Mouse (Mus musculus) kidney, embryonic 14.5 days (tissue): ENCODE data around the gene Slc39a13. TPM values are rescaled to one million over a fixed set of nuclear protein-coding genes. Genes with fewer than 3 reads are reported as not detected.

ENCODE experiments used
- ATAC-seq: fragments of 200-750 bp; cut with Nextera tagmentation; 2 replicates; pipeline ENCODE4 v1.8.0; 2017; ENCODE audit warnings: moderate number of reproducible peaks, mild to moderate bottlenecking, moderate TSS enrichment, moderate library complexity; ENCODE audit not compliant: low FRiP score, low TSS enrichment
- H3K27ac ChIP-seq: fragments of 300-500 bp; sonication (generic); 2 replicates; pipeline ENCODE4 v1.5.1; 2014; ENCODE audit warnings: low read depth, mild to moderate bottlenecking, low read length, moderate library complexity, mixed read lengths
- H3K27me3 ChIP-seq: fragments of 300-500 bp; sonication (generic); 2 replicates; pipeline ENCODE4 v1.6.1; 2014; ENCODE audit warnings: mild to moderate bottlenecking, low read length; ENCODE audit not compliant: control insufficient read depth, insufficient read depth
- H3K36me3 ChIP-seq: fragments of 300-500 bp; sonication (generic); 2 replicates; pipeline ENCODE4 v1.6.1; 2014; ENCODE audit warnings: low read length, mixed read lengths; ENCODE audit not compliant: control insufficient read depth, insufficient read depth
- H3K4me1 ChIP-seq: fragments of 300-500 bp; sonication (generic); 2 replicates; pipeline ENCODE4 v1.6.1; 2014; ENCODE audit warnings: low read length, mixed read lengths; ENCODE audit not compliant: control insufficient read depth, insufficient read depth
- H3K4me2 ChIP-seq: fragments of 300-500 bp; sonication (generic); replicated peaks from 2 replicates; pipeline ENCODE4 v1.6.1; 2014; ENCODE audit warnings: low read depth, mild to moderate bottlenecking, low read length
- H3K4me3 ChIP-seq: fragments of 300-500 bp; sonication (generic); 2 replicates; pipeline ENCODE4 v1.5.1; 2014; ENCODE audit warnings: mild to moderate bottlenecking, low read length
- H3K9ac ChIP-seq: fragments of 300-500 bp; sonication (generic); 2 replicates; pipeline ENCODE4 v1.6.1; 2014; ENCODE audit warnings: low read depth, mild to moderate bottlenecking, low read length, moderate library complexity
- H3K9me3 ChIP-seq: fragments of 300-500 bp; sonication (generic); 2 replicates; pipeline ENCODE4 v1.6.1; 2016; ENCODE audit warnings: low read length; ENCODE audit not compliant: control insufficient read depth
- WGBS: fragments of 180-500 bp; shearing (Covaris S2); extraction: QIAGEN DNeasy Blood & Tissue Kit; methylation state at CpG from one replicate; pipeline ENCODE4 v1.1.7; 2014; 5-methylcytosine and 5-hydroxymethylcytosine counted together
- polyA plus RNA-seq: library from polyadenylated mRNA; unstranded; fragments of >200 nt; fragmentation: Nextera tagmentation; extraction: Ambion mirVana; gene quantifications from 2 replicates; pipeline ENCODE4 v1.2.1, GENCODE M21; 2014

Gene Slc39a13
- polyA plus RNA-seq, 1 experiment from 2014 or later, result 31.1 TPM

GRCm38 (mm10) chr2:91072092-91072491, 1.9 kb upstream of the Slc39a13 start:
- 27% methylated on average over 1 of the region's 1 CpGs for WGBS
- Histone ChIP-seq H3K27ac (no peak overlapping the region), H3K9me3 (no peaks in the 10 kb centered on the region), H3K4me3 (no peak overlapping the region), H3K4me1 (peaks cover 7% of the 10 kb centered on the region; the same call in 1 of the 2 replicates), H3K4me2 (no peak overlapping the region), H3K9ac (no peak overlapping the region), H3K27me3 (no peaks in the 10 kb centered on the region), H3K36me3 (0 out of 2 replicates have a peak, but pooled peaks cover 2% of the 10 kb centered on the region)
- ATAC-seq, result no peak

DNA sequence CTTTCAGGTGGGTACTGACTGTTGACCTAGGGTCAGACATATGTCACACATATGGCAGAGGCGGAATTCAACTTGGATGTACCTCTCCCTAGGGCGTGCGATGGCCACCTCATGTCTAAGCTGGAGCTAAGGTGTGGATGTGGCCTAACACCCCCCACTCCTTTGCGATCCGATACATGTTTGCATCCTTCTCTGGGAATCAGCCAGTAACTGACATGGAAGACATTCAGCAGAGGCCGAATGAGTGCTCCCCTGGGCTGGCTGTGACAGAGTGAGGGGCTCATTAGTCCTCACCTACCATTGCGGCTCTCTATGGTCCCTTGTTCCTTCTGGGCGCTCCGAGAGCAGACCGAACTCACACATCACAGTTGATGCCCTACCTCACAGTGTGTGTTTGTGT, 842 bp upstream of the Slc39a13 start:
- 89% methylated on average over 10 of the region's 10 CpGs for WGBS
- Histone ChIP-seq H3K9ac (peak overlapping the region; percentile 69; the same call in 1 of the 2 replicates), H3K27ac (peak overlapping the region; percentile 79; the same call in 1 of the 2 replicates), H3K36me3 (peaks cover 7% of the 10 kb centered on the region; the same call in 1 of the 2 replicates), H3K4me2 (peak overlapping the region; percentile 72), H3K27me3 (no peaks in the 10 kb centered on the region), H3K9me3 (no peaks in the 10 kb centered on the region), H3K4me3 (peak overlapping the region; percentile 67; the same call in 1 of the 2 replicates), H3K4me1 (peaks cover 7% of the 10 kb centered on the region; the same call in 1 of the 2 replicates)
- no peak for ATAC-seq

DNA sequence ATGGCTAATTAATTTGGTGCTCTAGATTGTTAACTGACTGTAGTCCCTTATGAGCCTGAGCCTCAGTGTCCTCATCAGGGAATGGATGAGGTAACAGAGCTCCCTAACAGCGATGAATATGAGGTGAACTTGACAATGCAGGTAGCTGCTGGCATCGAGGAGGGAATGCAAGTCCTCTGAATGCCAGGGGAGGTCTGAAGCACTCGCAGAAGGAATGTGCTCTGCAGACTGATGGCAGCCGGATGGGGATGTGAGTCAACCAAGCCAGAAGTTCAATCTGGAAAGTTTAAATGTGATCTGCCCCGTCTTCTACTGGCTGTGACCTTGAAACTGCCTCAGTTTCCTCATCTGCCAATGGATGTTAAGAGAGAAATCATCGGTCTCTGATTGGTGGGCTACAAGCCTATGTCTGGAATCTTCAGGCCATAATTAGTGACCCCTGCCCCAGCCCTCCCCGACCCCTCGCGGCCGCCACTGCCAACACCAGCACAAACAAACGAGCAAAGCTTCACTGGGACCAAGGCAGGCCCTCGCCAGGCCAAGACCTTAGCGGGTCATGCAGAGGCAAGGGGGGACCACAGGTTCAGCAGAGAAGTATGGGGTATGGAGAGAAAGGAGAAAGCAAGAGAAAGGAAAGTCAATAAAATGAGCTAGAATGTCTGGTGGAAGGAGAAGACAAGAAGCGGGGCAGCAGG, 764 bp downstream of the Slc39a13 start:
- Histone ChIP-seq H3K27ac (peak overlapping the region; percentile 79), H3K9me3 (no peaks in the 10 kb centered on the region), H3K4me3 (peak overlapping the region; percentile 67), H3K27me3 (no peaks in the 10 kb centered on the region), H3K4me2 (peak overlapping the region; percentile 72), H3K9ac (peak overlapping the region; percentile 69), H3K4me1 (peaks cover 7% of the 10 kb centered on the region; the same call in 1 of the 2 replicates), H3K36me3 (peaks cover 8% of the 10 kb centered on the region; the same call in 1 of the 2 replicates)
- ATAC-seq, result peak; percentile 5; the same call in 1 of the 2 replicates
- WGBS, result 6% methylated on average over 14 of the region's 14 CpGs

DNA sequence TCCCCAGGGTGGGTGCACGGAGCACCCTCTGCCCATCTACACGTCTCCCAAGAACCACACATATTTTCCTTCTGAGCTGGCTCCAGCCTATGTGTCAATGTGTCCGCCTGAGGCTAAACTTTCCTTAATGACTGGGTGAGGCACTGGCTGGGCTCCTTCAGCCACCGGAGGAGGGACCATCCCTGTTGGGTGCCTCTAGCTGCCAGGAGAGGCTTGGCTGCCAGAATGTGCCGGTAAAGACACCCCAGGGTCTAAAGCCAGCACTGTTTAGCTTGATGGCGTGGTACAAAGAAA, 1.4 kb downstream of the Slc39a13 start:
- Histone ChIP-seq H3K4me1 (peaks cover 7% of the 10 kb centered on the region; the same call in 1 of the 2 replicates), H3K27ac (no peak overlapping the region), H3K36me3 (peaks cover 15% of the 10 kb centered on the region; the same call in 1 of the 2 replicates), H3K9me3 (no peaks in the 10 kb centered on the region), H3K27me3 (no peaks in the 10 kb centered on the region), H3K9ac (no peak overlapping the region), H3K4me2 (peak overlapping the region; percentile 72), H3K4me3 (peak overlapping the region; percentile 67; the same call in 1 of the 2 replicates)
- no peak for ATAC-seq
- whole genome bisulfite sequencing, result 45% methylated on average over 6 of the region's 6 CpGs

DNA sequence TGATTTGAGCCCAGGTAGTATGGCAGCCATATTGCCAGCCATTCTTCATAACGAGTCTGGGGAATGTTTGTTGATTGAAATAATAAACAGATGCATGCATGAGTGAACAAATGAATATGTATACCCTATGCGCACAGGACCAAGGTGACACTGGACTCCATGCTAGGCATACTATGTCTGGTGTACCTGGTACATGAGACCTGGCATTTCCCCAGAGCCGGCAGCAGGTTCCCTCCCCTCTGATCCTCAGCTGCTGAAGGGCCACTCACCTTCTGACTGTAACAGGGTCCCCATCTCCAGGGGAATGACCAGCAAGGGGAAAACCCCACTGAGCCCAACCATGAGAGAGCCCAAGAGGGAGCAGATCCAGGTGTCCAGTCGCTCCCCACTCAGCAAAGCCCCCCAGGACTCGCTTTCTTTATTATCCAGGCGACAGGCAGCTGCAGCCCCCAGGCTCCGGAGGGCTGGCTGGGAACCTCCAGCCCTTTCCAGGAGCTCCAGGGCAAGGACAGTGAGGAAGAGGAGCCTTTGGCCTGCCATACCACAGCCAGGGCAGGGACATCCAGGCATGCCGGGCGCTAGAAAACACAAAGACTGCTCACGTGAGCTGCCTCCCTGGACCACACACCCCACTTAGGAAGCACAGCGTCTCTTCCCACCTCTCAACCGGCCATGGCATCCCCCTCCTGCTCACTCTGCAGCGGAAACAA, 1.9 kb downstream of the Slc39a13 start:
- Histone ChIP-seq H3K4me3 (peak overlapping the region; percentile 67; the same call in 1 of the 2 replicates), H3K4me2 (peak overlapping the region; percentile 72), H3K27me3 (no peaks in the 10 kb centered on the region), H3K9me3 (no peaks in the 10 kb centered on the region), H3K9ac (no peak overlapping the region), H3K36me3 (peaks cover 20% of the 10 kb centered on the region), H3K4me1 (peaks cover 7% of the 10 kb centered on the region; the same call in 1 of the 2 replicates), H3K27ac (no peak overlapping the region)
- WGBS, result 53% methylated on average over 13 of the region's 13 CpGs
- no peak for ATAC-seq

DNA sequence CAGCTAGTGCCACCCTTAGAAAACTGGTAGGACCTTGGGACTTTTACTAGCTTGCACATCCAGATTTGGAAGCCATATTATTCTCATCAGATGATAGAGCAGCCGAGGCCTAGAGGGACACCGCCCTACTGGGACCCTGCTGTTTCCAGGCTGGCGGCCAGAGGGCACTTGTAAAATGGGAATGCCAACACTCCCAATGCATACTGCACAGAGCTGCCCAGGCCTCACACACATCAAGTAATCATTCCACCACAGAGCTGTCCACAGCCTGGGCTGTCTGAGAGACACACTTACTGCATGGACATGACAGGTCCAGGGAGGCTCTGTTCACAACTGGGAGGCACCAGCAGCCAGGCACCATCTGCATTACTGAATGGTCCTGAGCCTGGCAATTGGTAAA, 3.8 kb downstream of the Slc39a13 start:
- Histone ChIP-seq H3K27me3 (no peaks in the 10 kb centered on the region), H3K4me3 (no peak overlapping the region), H3K9me3 (no peaks in the 10 kb centered on the region), H3K36me3 (peaks cover 38% of the 10 kb centered on the region), H3K9ac (no peak overlapping the region), H3K4me2 (no peak overlapping the region), H3K27ac (no peak overlapping the region), H3K4me1 (peaks cover 7% of the 10 kb centered on the region; the same call in 1 of the 2 replicates)
- 88% methylated on average over 3 of the region's 3 CpGs for WGBS
- ATAC-seq, result no peak

DNA sequence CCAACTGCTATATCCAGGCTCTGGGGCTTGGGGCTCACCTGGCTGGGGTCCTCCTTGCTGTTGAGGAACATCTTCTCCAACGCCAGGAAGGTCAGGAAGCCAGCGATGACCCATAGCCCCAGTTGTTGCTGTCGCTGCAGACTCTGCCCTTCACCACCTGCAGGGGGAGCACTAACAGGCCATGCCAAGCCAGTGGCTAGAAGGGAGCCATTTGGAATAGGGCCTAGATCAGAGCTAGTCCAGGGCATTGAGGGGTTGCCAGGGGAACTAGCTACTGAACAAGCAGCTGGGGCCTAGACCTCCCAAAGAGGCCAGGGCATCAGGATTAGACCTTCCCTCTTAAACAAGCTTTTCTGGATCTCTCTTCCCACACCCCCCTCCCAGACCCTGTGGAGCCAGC, 4.7 kb downstream of the Slc39a13 start:
- peaks cover 7% of the 10 kb centered on the region; the same call in 1 of the 2 replicates for H3K4me1 ChIP-seq
- H3K27me3 ChIP-seq, result no peaks in the 10 kb centered on the region
- H3K9ac ChIP-seq, result no peak overlapping the region; the same call in 1 of the 2 replicates
- H3K4me2 ChIP-seq, result no peak overlapping the region
- WGBS, result 57% methylated on average over 3 of the region's 3 CpGs
- H3K36me3 ChIP-seq, result peaks cover 42% of the 10 kb centered on the region
- ATAC-seq, result no peak
- H3K4me3 ChIP-seq, result no peak overlapping the region
- no peak overlapping the region for H3K27ac ChIP-seq
- no peaks in the 10 kb centered on the region for H3K9me3 ChIP-seq

GRCm38 (mm10) chr2:91064211-91064610, 6.0 kb downstream of the Slc39a13 start:
- H3K4me3 ChIP-seq, result no peak overlapping the region
- WGBS, result 91% methylated on average over 6 of the region's 6 CpGs
- no peak for ATAC-seq
- H3K27ac ChIP-seq, result no peak overlapping the region
- H3K9me3 ChIP-seq, result no peaks in the 10 kb centered on the region
- peaks cover 7% of the 10 kb centered on the region; the same call in 1 of the 2 replicates for H3K4me1 ChIP-seq
- no peak overlapping the region for H3K4me2 ChIP-seq
- peaks cover 55% of the 10 kb centered on the region for H3K36me3 ChIP-seq
- no peak overlapping the region for H3K9ac ChIP-seq
- no peaks in the 10 kb centered on the region for H3K27me3 ChIP-seq
